Mouse (Mus musculus) inflammation-experienced regulatory T-cells (primary cell): ENCODE results near the gene Braf. TPM values are rescaled to one million over a fixed set of nuclear protein-coding genes. Genes with fewer than 3 reads are reported as not detected.

Source experiments
- polyA plus RNA-seq, 2 experiments: library from polyadenylated mRNA; unstranded; fragments of 100-300 nt; shearing (Covaris generic); gene quantifications; one replicate each; pipeline ENCODE4 v1.2.1; 2017

The Braf gene
- 10 to 100 TPM; 11.6 to 14.0 TPM for polyA plus RNA-seq

GRCm38 (mm10) chr6:39724866-39725711, at the start of gene Braf:
Gene Braf (minus strand): TSS chr6:39725463.

GRCm38 (mm10) chr6:39592401-39593214, 132.7 kb downstream of the Braf start, which contains the start of gene Ndufb2:
Gene Ndufb2 (plus strand): TSS chr6:39592574.

GRCm38 (mm10) chr6:39585517-39585916, 139.7 kb downstream of the Braf start, which contains the start of gene Gm42420:
Gene Gm42420 (plus strand): TSS chr6:39585753.

GRCm38 (mm10) chr6:39573791-39574554, 151.3 kb downstream of the Braf start, which contains the start of gene Adck2:
Gene Adck2 (plus strand): TSS chr6:39573873.

GRCm38 (mm10) chr6:39557723-39558261, 167.5 kb downstream of the Braf start, which contains the start of gene Dennd2a:
Gene Dennd2a (minus strand): TSS chr6:39557867.

Other genes starting within 250 kb of the Braf start
- gene Dennd2a, start 167.6 kb downstream of the Braf start, polyA plus RNA-seq, result 1 to 10 TPM; 1.1 to 9.2 TPM
- 10 to 100 TPM; 65.6 to 81.4 TPM for gene Adck2, start 151.6 kb downstream of the Braf start, polyA plus RNA-seq
- 1 to 10 TPM; 2.5 to 3.3 TPM for gene Gm42420, start 139.7 kb downstream of the Braf start, polyA plus RNA-seq
- 100 to 1,000 TPM; 103 to 113 TPM for gene Ndufb2, start 132.9 kb downstream of the Braf start, polyA plus RNA-seq
- gene Mrps33, start 85.5 kb upstream of the Braf start, polyA plus RNA-seq, result 100 to 1,000 TPM; 132 to 153 TPM
- under 1 TPM in 1 of 2 experiments, not detected in 1; 0.23 TPM for gene Tmem178b, start 147.8 kb upstream of the Braf start, polyA plus RNA-seq